Mouse (Mus musculus) splenic B cell, adult 2 months (primary cell): Measurements from ENCODE around the gene Tbx10.
"Not testable (repeated sequence)": the region's sequence is repeated elsewhere in the genome, so short reads cannot be mapped to it uniquely, and the experiment has no call there.

Experiments used
- DNase-seq: peaks from one replicate; pipeline ENCODE4 v3.0.0-alpha.2; 2011; ENCODE audit warnings: low read depth, low spot score
- H3K27me3 ChIP-seq: 2 replicates; pipeline ENCODE4 v1.6.1; 2012; ENCODE audit warnings: mild to moderate bottlenecking, low read length, moderate library complexity, mixed read lengths; ENCODE audit not compliant: control insufficient read depth, poor library complexity, insufficient read depth, severe bottlenecking
- H3K36me3 ChIP-seq: 2 replicates; pipeline ENCODE4 v1.6.1; 2012; ENCODE audit warnings: mild to moderate bottlenecking, low read length, moderate library complexity, mixed read lengths; ENCODE audit not compliant: control insufficient read depth, poor library complexity, insufficient read depth, severe bottlenecking

The Tbx10 gene

GRCm38 (mm10) chr19:4036327-4037045 lies 43.9 kb downstream of the Tbx10 start:
- no peaks in the 10 kb centered on the region for H3K36me3 ChIP-seq
- DNase-seq: no peak
- H3K27me3 ChIP-seq: no peaks in the 10 kb centered on the region

GRCm38 (mm10) chr19:4037154-4037787 lies 44.7 kb downstream of the Tbx10 start:
- not testable (repeated sequence) for DNase-seq

GRCm38 (mm10) chr19:4037788-4038232 lies 45.3 kb downstream of the Tbx10 start, which contains the start of gene Gstp1:
TSS of gene Gstp1 (minus strand) at chr19:4037985.
- peak; percentile 83 for DNase-seq
- H3K27me3 ChIP-seq: no peaks in the 10 kb centered on the region
- H3K36me3 ChIP-seq: no peaks in the 10 kb centered on the region

More at GRCm38 (mm10) chr19:4037154-4037787, 44.7 kb downstream of the Tbx10 start:
- H3K36me3 ChIP-seq, H3K27me3 ChIP-seq: not testable (repeated sequence)

- H3K27me3 ChIP-seq, H3K36me3 ChIP-seq, DNase-seq: not testable (repeated sequence)
Measured at GRCm38 (mm10) chr19:4040941-4041340, 48.4 kb downstream of the Tbx10 start.

GRCm38 (mm10) chr19:4041500-4041899 lies 48.9 kb downstream of the Tbx10 start:
- H3K36me3 ChIP-seq, H3K27me3 ChIP-seq, DNase-seq: not testable (repeated sequence)

- no peaks in the 10 kb centered on the region for H3K36me3 ChIP-seq
- DNase-seq: no peak
Measured at GRCm38 (mm10) chr19:4042124-4042523, 49.6 kb downstream of the Tbx10 start.

GRCm38 (mm10) chr19:4044109-4044508 lies 51.6 kb downstream of the Tbx10 start:
- not testable (repeated sequence) for H3K36me3 ChIP-seq, H3K27me3 ChIP-seq
- DNase-seq: peak; percentile 32

More at GRCm38 (mm10) chr19:4042124-4042523, 49.6 kb downstream of the Tbx10 start:
- H3K27me3 ChIP-seq: no peaks in the 10 kb centered on the region

GRCm38 (mm10) chr19:4045966-4046865 lies 53.7 kb downstream of the Tbx10 start, which contains the start of gene Gstp2:
TSS of gene Gstp2 (minus strand) at chr19:4046023.
- DNase-seq: no peak
- Histone ChIP-seq H3K36me3 (no peaks in the 10 kb centered on the region), H3K27me3 (no peaks in the 10 kb centered on the region)

GRCm38 (mm10) chr19:4046866-4047254 lies 54.3 kb downstream of the Tbx10 start:
- Histone ChIP-seq H3K36me3 (no peaks in the 10 kb centered on the region), H3K27me3 (no peaks in the 10 kb centered on the region)
- DNase-seq: no peak

- Histone ChIP-seq H3K36me3 (no peaks in the 10 kb centered on the region), H3K27me3 (no peaks in the 10 kb centered on the region)
- peak; percentile 92 for DNase-seq
Measured at GRCm38 (mm10) chr19:4047859-4048258, 55.3 kb downstream of the Tbx10 start.

GRCm38 (mm10) chr19:4049069-4049468 lies 56.5 kb downstream of the Tbx10 start:
- not testable (repeated sequence) for H3K36me3 ChIP-seq, H3K27me3 ChIP-seq, DNase-seq
